Mouse (Mus musculus): ENCODE data around the gene Zyx. TPM values are rescaled to one million over a fixed set of nuclear protein-coding genes. Genes with fewer than 3 reads are reported as not detected.

Zyx gene
- polyA plus RNA-seq, 1 experiment, result 467 TPM

DNA sequence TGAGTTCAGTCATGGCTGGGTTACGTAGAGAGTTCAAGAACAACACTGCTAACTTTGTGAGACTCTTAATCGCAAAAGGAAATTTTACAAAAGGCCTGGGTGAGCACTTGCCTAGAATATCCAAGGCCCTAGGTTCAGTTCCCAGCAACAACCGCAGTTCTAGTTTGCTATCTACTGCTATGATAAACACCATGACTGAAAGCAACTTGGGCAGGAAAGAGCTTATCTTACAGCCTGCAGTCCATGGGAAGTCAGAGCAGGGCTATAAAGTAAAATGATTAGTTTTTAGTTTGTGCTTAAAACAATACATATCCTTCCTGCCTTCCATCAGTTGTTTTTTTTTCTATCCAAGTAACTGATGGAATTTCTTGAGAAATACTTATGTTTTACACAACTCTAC lies 22.9 kb upstream of the Zyx start:
- no peaks in the 10 kb centered on the region for H3K79me2 ChIP-seq (ENCODE audit: control insufficient read depth, insufficient read depth)
- H3ac ChIP-seq (ENCODE audit: control insufficient read depth, insufficient read length), result no peak overlapping the region
- H3K27me3 ChIP-seq (ENCODE audit: control insufficient read depth, insufficient read depth, insufficient read length), result no peaks in the 10 kb centered on the region
- no peak overlapping the region for H3K4me2 ChIP-seq (ENCODE audit: low read depth)
- no peak overlapping the region for H3K4me3 ChIP-seq
- no peaks in the 10 kb centered on the region for H3K36me3 ChIP-seq (ENCODE audit: control insufficient read depth, insufficient read depth)
- TF ChIP-seq REST (IDR thresholded peaks at IDR 0.05; ENCODE audit: insufficient read depth, insufficient read length) (no peak), MYOG (IDR thresholded peaks at IDR 0.05; ENCODE audit: control insufficient read depth in 1 of 3, insufficient read depth in 1 of 3, insufficient read length in 2 of 3, low read depth in 2 of 3) (no peak)

DNA sequence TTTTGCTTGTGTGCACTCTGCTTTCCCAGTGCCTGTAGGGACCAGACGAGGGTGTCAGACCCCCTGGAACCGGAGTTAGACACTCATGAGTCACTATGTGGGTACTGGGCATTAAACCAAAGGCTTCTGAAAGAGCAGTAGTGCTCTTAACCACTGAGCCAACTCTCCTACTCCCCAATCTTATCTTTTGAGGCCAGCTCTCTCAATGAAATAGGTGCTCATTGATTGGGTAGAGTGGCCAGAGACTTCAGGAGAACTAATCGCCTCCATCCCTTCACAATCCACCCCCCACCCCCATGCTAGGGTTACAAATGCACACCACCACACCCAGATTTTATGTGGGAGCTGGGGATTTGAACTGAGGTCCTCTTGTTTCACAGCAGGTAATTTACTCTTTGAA lies 20.7 kb upstream of the Zyx start:
- no peak overlapping the region for H3ac ChIP-seq (ENCODE audit: control insufficient read depth, insufficient read length)
- no peaks in the 10 kb centered on the region for H3K27me3 ChIP-seq (ENCODE audit: control insufficient read depth, insufficient read depth, insufficient read length)
- H3K79me2 ChIP-seq (ENCODE audit: control insufficient read depth, insufficient read depth), result no peaks in the 10 kb centered on the region
- TF ChIP-seq MYOD1 (IDR thresholded peaks at IDR 0.05; ENCODE audit: control insufficient read depth in 1 of 3, insufficient read length in 2 of 3, low read depth in 2 of 3) (no peak), POLR2A (IDR thresholded peaks at IDR 0.05; ENCODE audit: insufficient read length, low read depth) (no peak), MYOG (IDR thresholded peaks at IDR 0.05; ENCODE audit: control insufficient read depth in 1 of 3, insufficient read depth in 1 of 3, insufficient read length in 2 of 3, low read depth in 2 of 3) (no peak), MAX (IDR thresholded peaks at IDR 0.05; ENCODE audit: low read depth) (no peak), E2F4 (IDR thresholded peaks at IDR 0.05; ENCODE audit: insufficient read depth) (no peak), TCF3 (IDR thresholded peaks at IDR 0.05; ENCODE audit: insufficient read length, low read depth) (no peak), TCF12 (IDR thresholded peaks at IDR 0.05; ENCODE audit: insufficient read depth, poor library complexity, severe bottlenecking) (no peak), POLR2AphosphoS2 (IDR thresholded peaks at IDR 0.05; ENCODE audit: insufficient read length, low read depth) (no peak), SRF (IDR thresholded peaks at IDR 0.05; ENCODE audit: control insufficient read depth, insufficient read length, low read depth) (no peak)
- no peak overlapping the region for H3K4me3 ChIP-seq
- H3K4me2 ChIP-seq (ENCODE audit: low read depth), result no peak overlapping the region
- H3K36me3 ChIP-seq (ENCODE audit: control insufficient read depth, insufficient read depth), result no peaks in the 10 kb centered on the region

DNA sequence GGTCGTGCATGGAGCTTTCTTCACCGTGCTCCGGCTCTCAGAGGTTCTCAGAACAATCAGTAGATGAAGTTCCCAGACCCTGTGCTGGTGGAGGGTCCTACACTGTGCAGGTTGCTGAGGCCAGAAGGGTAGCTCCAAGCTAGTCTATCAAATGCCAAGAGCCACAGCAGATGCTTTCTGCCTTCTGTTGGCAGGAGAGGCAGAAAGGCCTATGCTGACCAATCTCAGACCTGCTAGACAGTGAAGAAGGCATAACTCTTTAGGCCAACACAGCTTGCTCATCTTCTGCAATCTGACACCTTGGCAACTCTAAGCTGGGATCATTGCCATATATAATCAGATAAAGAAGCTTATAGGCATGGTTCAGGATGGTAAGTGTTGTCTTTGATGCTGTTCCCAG lies 19.2 kb upstream of the Zyx start:
- TF ChIP-seq CEBPB (IDR thresholded peaks at IDR 0.05; ENCODE audit: insufficient read depth, poor library complexity, severe bottlenecking), result no peak
- TF ChIP-seq REST (IDR thresholded peaks at IDR 0.05; ENCODE audit: insufficient read depth, insufficient read length), result no peak
- TF ChIP-seq POLR2A (IDR thresholded peaks at IDR 0.05; ENCODE audit: insufficient read length, low read depth), result no peak
- no peak for TF ChIP-seq MYOG (IDR thresholded peaks at IDR 0.05; ENCODE audit: control insufficient read depth in 1 of 3, insufficient read depth in 1 of 3, insufficient read length in 2 of 3, low read depth in 2 of 3)
- no peak for TF ChIP-seq SRF (IDR thresholded peaks at IDR 0.05; ENCODE audit: control insufficient read depth, insufficient read length, low read depth)
- TF ChIP-seq TCF3 (IDR thresholded peaks at IDR 0.05; ENCODE audit: insufficient read length, low read depth), result no peak
- no peak for TF ChIP-seq MAX (IDR thresholded peaks at IDR 0.05; ENCODE audit: low read depth)
- no peak for TF ChIP-seq TCF12 (IDR thresholded peaks at IDR 0.05; ENCODE audit: insufficient read depth, poor library complexity, severe bottlenecking)
- no peak for TF ChIP-seq USF1 (IDR thresholded peaks at IDR 0.05; ENCODE audit: low read depth)
- TF ChIP-seq E2F4 (IDR thresholded peaks at IDR 0.05; ENCODE audit: insufficient read depth), result no peak
- TF ChIP-seq MYOD1 (IDR thresholded peaks at IDR 0.05; ENCODE audit: control insufficient read depth in 1 of 3, insufficient read length in 2 of 3, low read depth in 2 of 3), result no peak
- TF ChIP-seq POLR2AphosphoS2 (IDR thresholded peaks at IDR 0.05; ENCODE audit: insufficient read length, low read depth), result no peak
- no peaks in the 10 kb centered on the region for H3K79me2 ChIP-seq (ENCODE audit: control insufficient read depth, insufficient read depth)
- no peak overlapping the region for H3ac ChIP-seq (ENCODE audit: control insufficient read depth, insufficient read length)
- H3K4me3 ChIP-seq, result no peak overlapping the region
- no peak overlapping the region for H3K4me2 ChIP-seq (ENCODE audit: low read depth)
- no peaks in the 10 kb centered on the region for H3K27me3 ChIP-seq (ENCODE audit: control insufficient read depth, insufficient read depth, insufficient read length)
- no peaks in the 10 kb centered on the region for H3K36me3 ChIP-seq (ENCODE audit: control insufficient read depth, insufficient read depth)

DNA sequence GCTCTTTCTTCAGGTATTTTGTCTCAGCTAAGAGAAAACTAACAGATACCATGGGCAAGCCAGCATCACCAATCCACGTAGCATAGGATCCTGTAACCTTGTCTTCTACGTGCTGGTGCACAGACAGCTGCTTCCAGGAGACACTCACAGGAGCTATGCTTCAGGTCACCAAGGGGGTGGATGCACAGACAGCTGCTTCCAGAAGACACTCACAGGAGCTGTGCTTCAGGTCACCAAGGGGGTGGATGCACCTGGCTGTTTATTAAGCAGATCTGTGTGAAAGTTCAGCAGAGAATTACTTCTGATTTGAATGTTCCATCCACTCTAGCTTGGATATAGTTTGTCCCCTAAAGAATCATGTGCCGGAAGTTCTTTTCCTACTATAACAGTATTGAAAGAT lies 18.5 kb upstream of the Zyx start:
- Histone ChIP-seq H3K27me3 (ENCODE audit: control insufficient read depth, insufficient read depth, insufficient read length) (no peaks in the 10 kb centered on the region), H3K4me2 (ENCODE audit: low read depth) (no peak overlapping the region)

DNA sequence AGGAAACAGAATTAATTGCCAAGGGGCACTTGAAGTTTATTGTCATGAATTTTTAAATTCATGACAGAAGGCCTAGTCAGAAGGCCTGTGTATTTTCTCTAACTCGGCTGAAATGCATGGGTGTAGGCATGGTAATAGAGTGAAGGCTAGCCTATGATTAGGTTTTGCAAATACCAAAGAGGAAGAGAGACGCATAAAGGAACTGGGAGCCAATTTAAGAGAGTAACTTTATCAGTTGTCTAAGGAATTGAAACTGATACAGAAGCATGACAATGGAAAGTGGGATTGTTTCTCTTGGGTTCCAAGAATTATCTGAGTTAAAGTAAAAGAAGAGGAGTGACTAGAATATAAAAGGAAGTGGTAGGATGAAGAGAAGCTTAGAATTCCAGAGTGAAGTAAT lies 10.2 kb upstream of the Zyx start:
- H3K79me2 ChIP-seq (ENCODE audit: control insufficient read depth, insufficient read depth), result no peaks in the 10 kb centered on the region
- no peaks in the 10 kb centered on the region for H3K36me3 ChIP-seq (ENCODE audit: control insufficient read depth, insufficient read depth)
- no peaks in the 10 kb centered on the region for H3K27me3 ChIP-seq (ENCODE audit: control insufficient read depth, insufficient read depth, insufficient read length)
- no peak overlapping the region for H3K4me2 ChIP-seq (ENCODE audit: low read depth)
- no peak overlapping the region for H3ac ChIP-seq (ENCODE audit: control insufficient read depth, insufficient read length)
- TF ChIP-seq MYOD1 (IDR thresholded peaks at IDR 0.05; ENCODE audit: control insufficient read depth in 1 of 3, insufficient read length in 2 of 3, low read depth in 2 of 3) (no peak), POLR2A (IDR thresholded peaks at IDR 0.05; ENCODE audit: insufficient read length, low read depth) (no peak), TCF3 (IDR thresholded peaks at IDR 0.05; ENCODE audit: insufficient read length, low read depth) (no peak), SRF (IDR thresholded peaks at IDR 0.05; ENCODE audit: control insufficient read depth, insufficient read length, low read depth) (no peak), USF1 (IDR thresholded peaks at IDR 0.05; ENCODE audit: low read depth) (no peak), POLR2AphosphoS2 (IDR thresholded peaks at IDR 0.05; ENCODE audit: insufficient read length, low read depth) (no peak), E2F4 (IDR thresholded peaks at IDR 0.05; ENCODE audit: insufficient read depth) (no peak), TCF12 (IDR thresholded peaks at IDR 0.05; ENCODE audit: insufficient read depth, poor library complexity, severe bottlenecking) (no peak), CEBPB (IDR thresholded peaks at IDR 0.05; ENCODE audit: insufficient read depth, poor library complexity, severe bottlenecking) (no peak), MYOG (IDR thresholded peaks at IDR 0.05; ENCODE audit: control insufficient read depth in 1 of 3, insufficient read depth in 1 of 3, insufficient read length in 2 of 3, low read depth in 2 of 3) (no peak), MAX (IDR thresholded peaks at IDR 0.05; ENCODE audit: low read depth) (no peak)
- H3K4me3 ChIP-seq, result no peak overlapping the region

More for the DNA sequence above, 18.5 kb upstream of the Zyx start:
- Histone ChIP-seq H3K4me3 (no peak overlapping the region), H3ac (ENCODE audit: control insufficient read depth, insufficient read length) (no peak overlapping the region), H3K79me2 (ENCODE audit: control insufficient read depth, insufficient read depth) (no peaks in the 10 kb centered on the region), H3K36me3 (ENCODE audit: control insufficient read depth, insufficient read depth) (no peaks in the 10 kb centered on the region)
- TF ChIP-seq TCF12 (IDR thresholded peaks at IDR 0.05; ENCODE audit: insufficient read depth, poor library complexity, severe bottlenecking), result no peak
- TF ChIP-seq POLR2AphosphoS2 (IDR thresholded peaks at IDR 0.05; ENCODE audit: insufficient read length, low read depth), result no peak
- no peak for TF ChIP-seq E2F4 (IDR thresholded peaks at IDR 0.05; ENCODE audit: insufficient read depth)
- no peak for TF ChIP-seq POLR2A (IDR thresholded peaks at IDR 0.05; ENCODE audit: insufficient read length, low read depth)
- no peak for TF ChIP-seq REST (IDR thresholded peaks at IDR 0.05; ENCODE audit: insufficient read depth, insufficient read length)
- no peak for TF ChIP-seq MAX (IDR thresholded peaks at IDR 0.05; ENCODE audit: low read depth)
- TF ChIP-seq TCF3 (IDR thresholded peaks at IDR 0.05; ENCODE audit: insufficient read length, low read depth), result no peak
- no peak for TF ChIP-seq SRF (IDR thresholded peaks at IDR 0.05; ENCODE audit: control insufficient read depth, insufficient read length, low read depth)
- TF ChIP-seq CEBPB (IDR thresholded peaks at IDR 0.05; ENCODE audit: insufficient read depth, poor library complexity, severe bottlenecking), result no peak
- TF ChIP-seq MYOD1 (IDR thresholded peaks at IDR 0.05; ENCODE audit: control insufficient read depth in 1 of 3, insufficient read length in 2 of 3, low read depth in 2 of 3), result no peak
- no peak for TF ChIP-seq MYOG (IDR thresholded peaks at IDR 0.05; ENCODE audit: control insufficient read depth in 1 of 3, insufficient read depth in 1 of 3, insufficient read length in 2 of 3, low read depth in 2 of 3)
- no peak for TF ChIP-seq USF1 (IDR thresholded peaks at IDR 0.05; ENCODE audit: low read depth)
